Mouse (Mus musculus): ENCODE measurements at regions not wholly inside any gene's neighbourhood (a gene's known extent, or its start where the extent isn't known, plus 50 kb on each side); places are given as distances from the start of the nearest gene placed in this dataset.

- Histone ChIP-seq H3K9me3 (ENCODE audit: control insufficient read depth, low read length) (no peaks in the 10 kb centered on the region), H3K27me3 (replicated peaks; ENCODE audit: control insufficient read depth, insufficient read depth, low read length) (no peaks in the 10 kb centered on the region), H3K9ac (ENCODE audit: low read depth, low read length) (no peak overlapping the region), H3K4me2 (ENCODE audit: low read depth, low read length) (no peak overlapping the region), H3K4me1 (ENCODE audit: control insufficient read depth, insufficient read depth, low read length) (no peaks in the 10 kb centered on the region), H3K36me3 (ENCODE audit: control insufficient read depth, insufficient read depth, low read length) (no peaks in the 10 kb centered on the region), H3K27ac (ENCODE audit: low read length) (no peak overlapping the region), H3K4me3 (ENCODE audit: low read length) (no peak overlapping the region)
- ATAC-seq = no peak
- 78% methylated on average over 2 of the region's 2 CpGs for WGBS
These were observed 937.6 kb downstream of the Serpinb8 start for GRCm38 (mm10) chr1:108527424-108527823.

- H3K4me1 ChIP-seq (ENCODE audit: control insufficient read depth, insufficient read depth, low read length) = no peaks in the 10 kb centered on the region
- ATAC-seq = no peak
- H3K36me3 ChIP-seq (ENCODE audit: control insufficient read depth, insufficient read depth, low read length) = no peaks in the 10 kb centered on the region
- no peak overlapping the region for H3K27ac ChIP-seq (ENCODE audit: low read length)
- 71% methylated on average over 11 of the region's 11 CpGs for WGBS
- no peak overlapping the region for H3K9ac ChIP-seq (ENCODE audit: low read depth, low read length)
- no peak overlapping the region for H3K4me2 ChIP-seq (ENCODE audit: low read depth, low read length)
- H3K4me3 ChIP-seq (ENCODE audit: low read length) = no peak overlapping the region
- no peaks in the 10 kb centered on the region for H3K27me3 ChIP-seq (replicated peaks; ENCODE audit: control insufficient read depth, insufficient read depth, low read length)
- H3K9me3 ChIP-seq (ENCODE audit: control insufficient read depth, low read length) = no peaks in the 10 kb centered on the region
These were observed 948.4 kb downstream of the Serpinb8 start for GRCm38 (mm10) chr1:108538238-108538637.

GRCm38 (mm10) chr1:108548721-108549120 is 958.9 kb downstream of the Serpinb8 start:
- H3K4me1 ChIP-seq (ENCODE audit: control insufficient read depth, insufficient read depth, low read length) = no peaks in the 10 kb centered on the region
- H3K4me3 ChIP-seq (ENCODE audit: low read length) = no peak overlapping the region
- H3K27ac ChIP-seq (ENCODE audit: low read length) = no peak overlapping the region
- ATAC-seq = no peak
- no peaks in the 10 kb centered on the region for H3K9me3 ChIP-seq (ENCODE audit: control insufficient read depth, low read length)
- no peak overlapping the region for H3K9ac ChIP-seq (ENCODE audit: low read depth, low read length)
- no peaks in the 10 kb centered on the region for H3K27me3 ChIP-seq (replicated peaks; ENCODE audit: control insufficient read depth, insufficient read depth, low read length)
- no peak overlapping the region for H3K4me2 ChIP-seq (ENCODE audit: low read depth, low read length)
- H3K36me3 ChIP-seq (ENCODE audit: control insufficient read depth, insufficient read depth, low read length) = no peaks in the 10 kb centered on the region
- 62% methylated on average over 2 of the region's 2 CpGs for WGBS

- no peak for ATAC-seq
- Histone ChIP-seq H3K4me1 (ENCODE audit: control insufficient read depth, insufficient read depth, low read length) (no peaks in the 10 kb centered on the region), H3K4me3 (ENCODE audit: low read length) (no peak overlapping the region), H3K9ac (ENCODE audit: low read depth, low read length) (no peak overlapping the region), H3K27ac (ENCODE audit: low read length) (no peak overlapping the region), H3K4me2 (ENCODE audit: low read depth, low read length) (no peak overlapping the region), H3K36me3 (ENCODE audit: control insufficient read depth, insufficient read depth, low read length) (no peaks in the 10 kb centered on the region), H3K9me3 (ENCODE audit: control insufficient read depth, low read length) (no peaks in the 10 kb centered on the region), H3K27me3 (replicated peaks; ENCODE audit: control insufficient read depth, insufficient read depth, low read length) (no peaks in the 10 kb centered on the region)
- WGBS = 71% methylated on average over 1 of the region's 1 CpGs
These were observed 969.1 kb downstream of the Serpinb8 start for GRCm38 (mm10) chr1:108558882-108559281.

GRCm38 (mm10) chr1:108562981-108563380 is 973.2 kb downstream of the Serpinb8 start:
- Histone ChIP-seq H3K27ac (ENCODE audit: low read length) (no peak overlapping the region), H3K36me3 (ENCODE audit: control insufficient read depth, insufficient read depth, low read length) (no peaks in the 10 kb centered on the region), H3K4me3 (ENCODE audit: low read length) (no peak overlapping the region), H3K4me2 (ENCODE audit: low read depth, low read length) (no peak overlapping the region), H3K4me1 (ENCODE audit: control insufficient read depth, insufficient read depth, low read length) (no peaks in the 10 kb centered on the region), H3K9ac (ENCODE audit: low read depth, low read length) (no peak overlapping the region), H3K27me3 (replicated peaks; ENCODE audit: control insufficient read depth, insufficient read depth, low read length) (no peaks in the 10 kb centered on the region), H3K9me3 (ENCODE audit: control insufficient read depth, low read length) (no peaks in the 10 kb centered on the region)
- no peak for ATAC-seq
- WGBS = 40% methylated on average over 1 of the region's 1 CpGs

- Histone ChIP-seq H3K9ac (ENCODE audit: low read depth, low read length) (no peak overlapping the region), H3K4me1 (ENCODE audit: control insufficient read depth, insufficient read depth, low read length) (no peaks in the 10 kb centered on the region), H3K4me3 (ENCODE audit: low read length) (no peak overlapping the region), H3K36me3 (ENCODE audit: control insufficient read depth, insufficient read depth, low read length) (no peaks in the 10 kb centered on the region), H3K27me3 (replicated peaks; ENCODE audit: control insufficient read depth, insufficient read depth, low read length) (no peaks in the 10 kb centered on the region), H3K9me3 (ENCODE audit: control insufficient read depth, low read length) (no peaks in the 10 kb centered on the region), H3K27ac (ENCODE audit: low read length) (no peak overlapping the region), H3K4me2 (ENCODE audit: low read depth, low read length) (no peak overlapping the region)
- WGBS = 63% methylated on average over 3 of the region's 3 CpGs
- no peak for ATAC-seq
These were observed 982.2 kb downstream of the Serpinb8 start for GRCm38 (mm10) chr1:108571977-108572376.

- Histone ChIP-seq H3K27ac (ENCODE audit: low read length) (no peak overlapping the region), H3K27me3 (replicated peaks; ENCODE audit: control insufficient read depth, insufficient read depth, low read length) (no peaks in the 10 kb centered on the region), H3K9ac (ENCODE audit: low read depth, low read length) (no peak overlapping the region), H3K9me3 (ENCODE audit: control insufficient read depth, low read length) (no peaks in the 10 kb centered on the region), H3K36me3 (ENCODE audit: control insufficient read depth, insufficient read depth, low read length) (no peaks in the 10 kb centered on the region), H3K4me1 (ENCODE audit: control insufficient read depth, insufficient read depth, low read length) (no peaks in the 10 kb centered on the region), H3K4me2 (ENCODE audit: low read depth, low read length) (no peak overlapping the region), H3K4me3 (ENCODE audit: low read length) (no peak overlapping the region)
- no peak for ATAC-seq
These were observed 983.0 kb downstream of the Serpinb8 start for GRCm38 (mm10) chr1:108572765-108573164.

GRCm38 (mm10) chr1:108576806-108577205 is 987.0 kb downstream of the Serpinb8 start:
- 75% methylated on average over 6 of the region's 6 CpGs for WGBS

GRCm38 (mm10) chr1:108577793-108578192 is 988.0 kb downstream of the Serpinb8 start:
- Histone ChIP-seq H3K36me3 (ENCODE audit: control insufficient read depth, insufficient read depth, low read length) (no peaks in the 10 kb centered on the region), H3K9ac (ENCODE audit: low read depth, low read length) (no peak overlapping the region), H3K4me3 (ENCODE audit: low read length) (no peak overlapping the region), H3K4me2 (ENCODE audit: low read depth, low read length) (no peak overlapping the region), H3K4me1 (ENCODE audit: control insufficient read depth, insufficient read depth, low read length) (no peaks in the 10 kb centered on the region), H3K9me3 (ENCODE audit: control insufficient read depth, low read length) (no peaks in the 10 kb centered on the region), H3K27ac (ENCODE audit: low read length) (no peak overlapping the region), H3K27me3 (replicated peaks; ENCODE audit: control insufficient read depth, insufficient read depth, low read length) (no peaks in the 10 kb centered on the region)
- 86% methylated on average over 3 of the region's 3 CpGs for WGBS
- ATAC-seq = no peak

More at GRCm38 (mm10) chr1:108576806-108577205, 987.0 kb downstream of the Serpinb8 start:
- Histone ChIP-seq H3K36me3 (ENCODE audit: control insufficient read depth, insufficient read depth, low read length) (no peaks in the 10 kb centered on the region), H3K4me3 (ENCODE audit: low read length) (no peak overlapping the region), H3K4me1 (ENCODE audit: control insufficient read depth, insufficient read depth, low read length) (no peaks in the 10 kb centered on the region), H3K27me3 (replicated peaks; ENCODE audit: control insufficient read depth, insufficient read depth, low read length) (no peaks in the 10 kb centered on the region), H3K4me2 (ENCODE audit: low read depth, low read length) (no peak overlapping the region), H3K27ac (ENCODE audit: low read length) (no peak overlapping the region), H3K9ac (ENCODE audit: low read depth, low read length) (no peak overlapping the region), H3K9me3 (ENCODE audit: control insufficient read depth, low read length) (no peaks in the 10 kb centered on the region)
- no peak for ATAC-seq

GRCm38 (mm10) chr1:108592720-108593422 is 1003.1 kb downstream of the Serpinb8 start:
- H3K27ac ChIP-seq (ENCODE audit: low read length) = no peak overlapping the region
- no peaks in the 10 kb centered on the region for H3K9me3 ChIP-seq (ENCODE audit: control insufficient read depth, low read length)
- no peak overlapping the region for H3K4me2 ChIP-seq (ENCODE audit: low read depth, low read length)
- no peaks in the 10 kb centered on the region for H3K4me1 ChIP-seq (ENCODE audit: control insufficient read depth, insufficient read depth, low read length)
- ATAC-seq = peak; percentile 99
- H3K36me3 ChIP-seq (ENCODE audit: control insufficient read depth, insufficient read depth, low read length) = no peaks in the 10 kb centered on the region
- no peak overlapping the region for H3K9ac ChIP-seq (ENCODE audit: low read depth, low read length)
- no peaks in the 10 kb centered on the region for H3K27me3 ChIP-seq (replicated peaks; ENCODE audit: control insufficient read depth, insufficient read depth, low read length)
- WGBS = 66% methylated on average over 3 of the region's 3 CpGs
- no peak overlapping the region for H3K4me3 ChIP-seq (ENCODE audit: low read length)
